Mouse (Mus musculus) adrenal gland, postnatal 14 days (tissue): ENCODE measurements around the gene Nav2. TPM values are rescaled to one million over a fixed set of nuclear protein-coding genes. Genes with fewer than 3 reads are reported as not detected.

ENCODE experiments used
- DNase-seq: peaks from one replicate; pipeline ENCODE4 v3.0.0; 2021; ENCODE audit warnings: mixed read lengths
- total RNA-seq: library from RNA; stranded (reverse); gene quantifications from 2 replicates; pipeline ENCODE4 v1.2.3, GENCODE M21; 2021

Gene Nav2
- total RNA-seq, 1 experiment from 2014 or later, result 14.2 TPM

GRCm38 (mm10) chr7:49252444-49252843 lies 343.9 kb downstream of the Nav2 start:
- no peak for DNase-seq

GRCm38 (mm10) chr7:49252902-49253301 lies 344.4 kb downstream of the Nav2 start:
- DNase-seq, result no peak

DNA sequence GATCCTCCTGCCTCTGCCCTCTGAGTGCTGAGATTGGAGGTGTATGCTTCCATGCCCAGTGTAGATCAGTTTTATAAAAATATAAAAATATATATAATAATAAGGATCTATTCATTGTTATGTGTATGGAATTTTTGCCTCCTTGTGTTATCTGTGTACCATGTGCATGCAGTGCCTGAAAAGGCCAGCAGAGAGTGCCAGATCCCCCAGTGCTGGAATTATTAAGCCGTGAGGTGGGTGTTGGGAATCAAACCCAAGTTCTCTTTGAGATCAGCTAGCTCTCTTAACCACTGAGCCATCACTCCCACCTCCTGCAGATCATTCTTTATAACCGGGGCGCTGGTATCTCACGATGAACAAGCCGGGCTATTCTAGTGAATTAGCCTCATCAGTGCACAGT lies 346.5 kb downstream of the Nav2 start:
- no peak for DNase-seq

GRCm38 (mm10) chr7:49257234-49257906 lies 348.9 kb downstream of the Nav2 start:
- no peak for DNase-seq

GRCm38 (mm10) chr7:49258088-49258487 lies 349.6 kb downstream of the Nav2 start:
- no peak for DNase-seq

GRCm38 (mm10) chr7:49261941-49262511 lies 353.5 kb downstream of the Nav2 start:
- DNase-seq, result no peak

- DNase-seq, result peak; percentile 53
Measured at GRCm38 (mm10) chr7:49266422-49266821, 357.9 kb downstream of the Nav2 start.

DNA sequence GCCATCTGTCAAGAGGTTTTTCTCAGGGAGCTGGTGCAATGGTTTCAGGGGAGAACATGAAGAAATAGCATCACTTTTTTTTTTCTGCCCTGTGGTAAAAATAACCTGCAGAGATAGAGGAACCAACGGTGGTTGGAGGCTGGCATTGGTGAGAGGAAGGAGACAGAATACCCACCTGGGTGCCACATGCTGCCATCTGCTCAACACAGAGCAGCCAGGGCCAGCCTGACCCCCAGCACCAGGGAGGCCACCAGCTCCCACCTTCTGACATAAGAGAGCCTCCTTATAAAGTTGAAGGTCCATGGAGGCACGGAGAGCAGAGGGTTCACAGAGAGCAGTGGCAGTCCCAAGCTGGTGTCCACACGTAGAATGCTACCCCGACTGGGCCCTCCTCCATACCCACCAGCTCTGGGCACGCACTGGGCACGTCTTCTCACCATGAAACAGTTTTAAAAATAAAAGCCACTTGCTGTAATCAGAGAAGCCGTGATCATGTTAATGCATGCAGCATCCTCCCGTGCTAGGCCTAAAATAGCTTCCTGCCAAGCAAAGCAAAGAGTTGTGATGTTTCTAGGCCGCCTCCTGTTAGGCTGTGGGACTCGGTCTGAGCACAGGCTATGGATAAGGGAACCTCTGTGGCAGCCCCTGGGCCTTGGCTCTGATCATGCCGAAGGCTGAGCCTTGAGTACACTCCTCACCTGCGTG lies 359.3 kb downstream of the Nav2 start:
- no peak for DNase-seq

- no peak for DNase-seq
Measured at GRCm38 (mm10) chr7:49268401-49268921, 359.9 kb downstream of the Nav2 start.

GRCm38 (mm10) chr7:49270855-49271254 lies 362.3 kb downstream of the Nav2 start:
- no peak for DNase-seq

- DNase-seq, result peak; percentile 84
Measured at GRCm38 (mm10) chr7:49272445-49273439, 364.2 kb downstream of the Nav2 start.

- DNase-seq, result no peak
Measured at GRCm38 (mm10) chr7:49273907-49274656, 365.6 kb downstream of the Nav2 start.

DNA sequence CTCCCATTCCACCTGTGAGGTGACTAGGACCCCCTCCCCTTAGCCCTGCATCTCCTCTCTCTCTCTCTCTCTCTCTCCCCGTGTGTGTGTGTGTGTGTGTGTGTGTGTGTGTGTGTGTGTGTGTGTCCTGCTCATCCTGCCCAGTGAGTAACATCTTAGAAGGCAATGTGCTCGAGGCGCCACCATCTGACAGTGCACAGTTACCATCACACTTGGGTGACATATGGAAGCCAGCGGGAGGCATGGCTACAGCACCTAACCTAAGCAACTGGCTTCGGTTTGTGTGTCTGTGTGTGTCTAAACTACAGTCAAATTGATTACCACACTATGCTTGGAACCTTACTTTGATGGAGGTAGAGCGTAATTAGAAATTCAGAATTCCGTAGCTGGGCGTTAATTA lies 366.2 kb downstream of the Nav2 start:
- no peak for DNase-seq

DNA sequence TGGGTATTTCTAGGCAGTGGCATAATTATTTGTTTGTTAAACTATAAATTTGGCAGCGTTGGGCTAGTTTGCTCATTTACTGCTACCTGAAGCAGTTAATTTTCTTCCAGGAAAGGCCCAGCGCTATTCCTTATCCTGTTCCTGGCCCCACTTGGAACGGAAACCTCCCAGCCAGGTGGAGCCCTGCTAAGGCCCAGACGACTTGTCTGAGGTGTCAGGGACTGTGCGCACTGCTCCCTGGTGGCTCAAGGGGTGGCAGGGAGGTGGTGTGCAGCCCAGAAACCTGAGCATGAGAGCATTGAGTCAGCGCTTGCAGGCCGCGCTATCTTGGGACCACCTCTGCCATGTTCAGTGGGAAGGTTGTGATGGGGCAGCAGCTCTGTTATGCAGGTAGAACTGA lies 367.6 kb downstream of the Nav2 start:
- no peak for DNase-seq

- no peak for DNase-seq
Measured at GRCm38 (mm10) chr7:49277685-49278084, 369.2 kb downstream of the Nav2 start.

DNA sequence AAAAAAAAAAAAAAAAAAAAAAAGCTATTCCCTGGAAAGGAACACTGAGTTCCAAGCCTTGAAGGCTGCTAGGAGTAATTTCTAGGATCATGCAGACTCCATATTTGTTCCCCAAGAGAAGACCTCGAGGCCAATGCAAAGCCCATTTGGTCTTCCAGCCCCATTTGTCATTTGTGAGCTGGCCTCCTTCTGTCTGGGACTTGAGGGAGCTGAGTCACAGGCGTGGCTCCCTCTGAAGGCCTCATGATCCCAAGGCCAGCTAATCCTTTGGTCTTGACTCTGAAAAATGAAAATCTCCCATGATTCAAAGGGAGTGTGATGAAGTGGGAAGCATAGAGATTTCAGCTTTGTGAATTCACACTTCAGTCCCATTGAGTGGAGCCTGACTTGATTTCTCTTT lies 370.0 kb downstream of the Nav2 start:
- DNase-seq, result peak; percentile 59

DNA sequence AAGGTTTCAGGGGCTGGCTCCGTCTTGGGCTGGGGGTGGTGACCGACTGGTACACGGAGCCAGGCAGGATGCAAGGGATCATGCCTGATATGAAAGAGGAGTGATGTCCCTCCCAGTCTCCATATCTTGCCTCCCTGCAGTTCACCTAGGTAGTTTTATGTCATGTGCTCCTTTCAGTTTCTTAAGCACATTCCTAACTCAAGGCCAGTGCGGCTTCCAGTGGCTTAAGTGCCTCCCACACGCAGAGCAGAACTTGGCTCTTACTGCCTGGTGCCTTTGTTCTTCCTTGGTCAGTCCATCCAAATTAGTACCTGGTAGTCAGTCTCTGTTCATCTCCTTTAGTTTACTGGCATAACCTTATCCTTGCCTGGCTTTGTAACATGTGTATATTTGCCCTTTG lies 371.9 kb downstream of the Nav2 start:
- DNase-seq, result no peak

DNA sequence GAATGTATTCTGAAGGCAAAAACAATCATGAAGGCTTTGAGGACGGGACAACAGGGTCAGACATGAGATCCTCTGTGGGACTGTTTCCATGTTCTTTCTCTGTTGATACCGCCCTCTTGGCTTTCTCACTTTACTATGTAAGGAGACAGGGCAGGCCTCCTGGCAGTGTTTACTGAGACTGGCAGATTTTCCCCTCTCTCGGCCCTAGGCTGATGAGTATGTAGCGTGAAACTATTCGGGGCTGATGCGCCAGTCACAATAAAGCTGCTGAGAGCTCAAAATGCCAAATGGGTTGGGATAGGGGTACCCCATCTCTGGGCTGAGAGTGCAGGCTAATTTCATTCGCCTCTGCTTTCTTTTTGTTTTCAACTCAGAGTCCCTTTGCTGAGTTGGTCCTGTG lies 373.9 kb downstream of the Nav2 start:
- no peak for DNase-seq

DNA sequence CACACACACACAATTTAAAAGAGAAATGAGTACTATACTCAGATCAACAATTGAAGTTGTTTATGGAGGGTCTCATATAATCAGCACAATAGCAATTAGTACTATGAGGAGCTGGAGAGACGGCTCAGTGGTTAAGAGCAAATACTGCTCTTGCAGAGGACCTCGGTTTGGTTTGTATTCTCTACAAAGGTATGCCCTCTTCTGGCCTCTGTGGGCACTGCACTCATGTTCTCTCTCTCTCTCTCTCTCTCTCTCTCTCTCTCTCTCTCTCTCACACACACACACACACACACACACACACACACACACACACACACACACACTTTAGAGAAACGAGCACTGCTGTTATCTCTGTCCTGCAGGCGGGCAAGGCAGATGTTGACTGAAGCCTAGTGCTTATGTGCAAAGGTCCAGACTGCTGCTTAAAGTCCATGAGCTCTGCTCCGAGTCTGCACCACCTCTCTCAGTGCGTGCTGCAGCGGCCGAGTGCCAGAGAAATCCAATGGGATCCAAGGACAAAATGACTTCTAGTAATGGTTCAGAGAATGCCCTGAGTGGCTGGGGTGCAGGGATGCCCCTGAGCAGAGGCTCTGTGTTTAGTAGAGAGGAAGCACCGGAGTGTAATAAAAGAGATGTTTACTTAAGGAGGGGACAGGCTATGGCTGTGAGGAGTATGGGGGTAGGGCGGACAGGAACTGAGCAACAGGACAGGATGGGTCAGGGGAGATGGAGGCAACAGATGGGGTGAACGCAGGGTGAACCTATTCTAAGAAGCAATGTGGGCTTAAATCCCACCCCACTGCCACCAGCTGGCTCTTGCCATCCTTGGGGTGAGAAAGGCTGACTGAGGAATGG lies 375.2 kb downstream of the Nav2 start:
- peak; percentile 29 for DNase-seq

GRCm38 (mm10) chr7:49288186-49288585 lies 379.7 kb downstream of the Nav2 start:
- peak; percentile 28 for DNase-seq
